Comparison of ENCODE assay signal across 21 mouse cellular contexts in the genomic region with DNA sequence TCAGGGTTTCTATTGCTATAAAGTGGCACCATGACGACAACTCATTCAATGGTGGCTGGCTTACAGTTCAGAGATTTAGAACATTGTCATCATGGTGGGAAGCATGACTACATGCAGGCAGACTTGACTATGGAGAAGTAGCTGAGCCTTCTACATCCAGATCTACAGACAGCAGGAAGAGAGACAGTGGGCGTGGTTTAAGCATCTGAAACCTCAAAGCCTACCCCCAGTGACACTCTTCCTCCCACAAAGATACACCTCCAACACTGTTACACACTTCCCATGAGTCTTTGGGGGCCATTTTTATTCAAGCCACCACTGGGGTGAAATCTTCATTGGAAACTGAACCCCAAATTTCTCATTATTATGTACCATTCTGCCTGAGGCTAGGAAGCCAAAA.
DNase-seq lines count a peak whose midpoint lies in the region.
"Had no signal": no experiment of that assay in that cellular context is flagged by ENCODE, and none has a peak within 500 bp of the region (broad histone marks: within the 10 kb centered on the region; RNA-seq: fewer than 3 reads in every experiment).

No protein-coding gene starts in this region.

- DNase-seq in 416B (ENCODE audit: low read depth): peak; percentile 79
- peak; percentile 33 for DNase-seq in T-cell, adult 2 months (ENCODE audit: low spot score)
- peak; percentile 15 for DNase-seq in induced T-regulatory cell, adult 2 months (ENCODE audit: low read depth)
- DNase-seq in naive thymus-derived CD4-positive, alpha-beta T cell, adult 2 months (ENCODE audit: low read depth): peak; percentile 54
- DNase-seq in embryo, embryonic 11 days: no peak
- DNase-seq in neural tube, embryonic 10.5 days (ENCODE audit: extremely low spot score, low spot score): no peak
- no peak for DNase-seq in cerebellum, postnatal 25 days
- no peak for DNase-seq in heart, adult 8-10 months (ENCODE audit: low spot score)
- DNase-seq: adrenal gland, postnatal 25 days; cerebellum, adult 11-12 months; cerebellum, postnatal 14 days; forebrain, postnatal 0 days; gastrocnemius, postnatal 14 days; heart, adult 11 months; heart, postnatal 36 days; kidney, adult 11 months; kidney, postnatal 14 days; lung, embryonic 14.5 days; lung, postnatal 14 days; retina, postnatal 1 day; right cerebral cortex, postnatal 14 days had no signal

Comparison
In these comparisons a context has a peak if more than half of its experiments do, and no peak if none do; other contexts are left out.
1. DNase-seq: peak in 416B (single experiment), T-cell, adult 2 months (single experiment), induced T-regulatory cell, adult 2 months (single experiment) and naive thymus-derived CD4-positive, alpha-beta T cell, adult 2 months (single experiment); none in embryo, embryonic 11 days (single experiment), neural tube, embryonic 10.5 days (single experiment), cerebellum, postnatal 25 days (0 of 2) and heart, adult 8-10 months (single experiment).